Mouse (Mus musculus): ENCODE data around the gene Ankrd28. TPM values are rescaled to one million over a fixed set of nuclear protein-coding genes. Genes with fewer than 3 reads are reported as not detected.
A peak's percentile ranks its signal among the peaks of the same experiment; 100 is the strongest.

Ankrd28 gene
- polyA plus RNA-seq, 2 experiments, result 11.7 to 17.2 TPM

GRCm38 (mm10) chr14:31683610-31684009 lies 146.8 kb downstream of the Ankrd28 start:
- Histone ChIP-seq H3K4me2 (replicated peaks; ENCODE audit: low read depth, low read length, severe bottlenecking) (no peak overlapping the region), H3K4me3 (replicated peaks; ENCODE audit: low read length) (no peak overlapping the region), H3K27me3 (ENCODE audit: control insufficient read depth, insufficient read depth, low read length) (no peaks in the 10 kb centered on the region), H3K4me1 (ENCODE audit: control insufficient read depth, insufficient read depth, low read length) (no peaks in the 10 kb centered on the region), H3K9ac (ENCODE audit: low read depth, low read length, severe bottlenecking) (no peak overlapping the region), H3K9me3 (ENCODE audit: control insufficient read depth, low read length) (no peaks in the 10 kb centered on the region), H3K27ac (replicated peaks; ENCODE audit: low read depth, low read length) (no peak overlapping the region), H3K36me3 (ENCODE audit: control insufficient read depth, insufficient read depth, low read length) (no peaks in the 10 kb centered on the region)
- DNase-seq (ENCODE audit: low spot score), result no peak
- WGBS, result 50% methylated on average over 1 of the region's 2 CpGs
- no peak for TF ChIP-seq POLR2A (IDR thresholded peaks at IDR 0.05; ENCODE audit: borderline replicate concordance, extremely low read depth, insufficient read depth, insufficient read length)
- no peak for ATAC-seq (ENCODE audit: low FRiP score, low read depth)

- H3K27me3 ChIP-seq (ENCODE audit: control insufficient read depth, insufficient read depth, low read length), result no peaks in the 10 kb centered on the region
- H3K9ac ChIP-seq (ENCODE audit: low read depth, low read length, severe bottlenecking), result no peak overlapping the region
- H3K4me3 ChIP-seq (replicated peaks; ENCODE audit: low read length), result no peak overlapping the region
- H3K4me1 ChIP-seq (ENCODE audit: control insufficient read depth, insufficient read depth, low read length), result no peaks in the 10 kb centered on the region
- H3K9me3 ChIP-seq (ENCODE audit: control insufficient read depth, low read length), result no peaks in the 10 kb centered on the region
- H3K27ac ChIP-seq (replicated peaks; ENCODE audit: low read depth, low read length), result no peak overlapping the region
- no peaks in the 10 kb centered on the region for H3K36me3 ChIP-seq (ENCODE audit: control insufficient read depth, insufficient read depth, low read length)
- TF ChIP-seq POLR2A (IDR thresholded peaks at IDR 0.05; ENCODE audit: borderline replicate concordance, extremely low read depth, insufficient read depth, insufficient read length), result no peak
- ATAC-seq (ENCODE audit: low FRiP score, low read depth), result no peak
- WGBS, result 49% methylated on average over 5 of the region's 5 CpGs
- no peak for DNase-seq (ENCODE audit: low spot score)
- H3K4me2 ChIP-seq (replicated peaks; ENCODE audit: low read depth, low read length, severe bottlenecking), result no peak overlapping the region
Observed at GRCm38 (mm10) chr14:31681931-31682555, 148.4 kb downstream of the Ankrd28 start.

- TF ChIP-seq POLR2A (IDR thresholded peaks at IDR 0.05; ENCODE audit: borderline replicate concordance, extremely low read depth, insufficient read depth, insufficient read length), result no peak
- H3K27me3 ChIP-seq (ENCODE audit: control insufficient read depth, insufficient read depth, low read length), result no peaks in the 10 kb centered on the region
- H3K4me3 ChIP-seq (replicated peaks; ENCODE audit: low read length), result no peak overlapping the region
- H3K9me3 ChIP-seq (ENCODE audit: control insufficient read depth, low read length), result no peaks in the 10 kb centered on the region
- ATAC-seq (ENCODE audit: low FRiP score, low read depth) (no peak), DNase-seq (ENCODE audit: low spot score) (no peak)
- H3K4me1 ChIP-seq (ENCODE audit: control insufficient read depth, insufficient read depth, low read length), result no peaks in the 10 kb centered on the region
- no peak overlapping the region for H3K9ac ChIP-seq (ENCODE audit: low read depth, low read length, severe bottlenecking)
- WGBS, result 87% methylated on average over 9 of the region's 9 CpGs
- no peak overlapping the region for H3K4me2 ChIP-seq (replicated peaks; ENCODE audit: low read depth, low read length, severe bottlenecking)
- H3K27ac ChIP-seq (replicated peaks; ENCODE audit: low read depth, low read length), result no peak overlapping the region
- H3K36me3 ChIP-seq (ENCODE audit: control insufficient read depth, insufficient read depth, low read length), result no peaks in the 10 kb centered on the region
Observed at GRCm38 (mm10) chr14:31681291-31681690, 149.2 kb downstream of the Ankrd28 start.

- no peak for ATAC-seq (ENCODE audit: low FRiP score, low read depth)
- 95% methylated on average over 3 of the region's 3 CpGs for WGBS
- Histone ChIP-seq H3K27ac (replicated peaks; ENCODE audit: low read depth, low read length) (no peak overlapping the region), H3K4me3 (replicated peaks; ENCODE audit: low read length) (no peak overlapping the region), H3K36me3 (ENCODE audit: control insufficient read depth, insufficient read depth, low read length) (no peaks in the 10 kb centered on the region), H3K9me3 (ENCODE audit: control insufficient read depth, low read length) (no peaks in the 10 kb centered on the region), H3K27me3 (ENCODE audit: control insufficient read depth, insufficient read depth, low read length) (no peaks in the 10 kb centered on the region), H3K9ac (ENCODE audit: low read depth, low read length, severe bottlenecking) (no peak overlapping the region), H3K4me2 (replicated peaks; ENCODE audit: low read depth, low read length, severe bottlenecking) (no peak overlapping the region), H3K4me1 (ENCODE audit: control insufficient read depth, insufficient read depth, low read length) (no peaks in the 10 kb centered on the region)
- DNase-seq (ENCODE audit: low spot score), result no peak
- no peak for TF ChIP-seq POLR2A (IDR thresholded peaks at IDR 0.05; ENCODE audit: borderline replicate concordance, extremely low read depth, insufficient read depth, insufficient read length)
Observed at GRCm38 (mm10) chr14:31680656-31681055, 149.8 kb downstream of the Ankrd28 start.

- H3K9ac ChIP-seq (ENCODE audit: low read depth, low read length, severe bottlenecking), result no peak overlapping the region
- no peak overlapping the region for H3K4me2 ChIP-seq (replicated peaks; ENCODE audit: low read depth, low read length, severe bottlenecking)
- peaks cover 23% of the 10 kb centered on the region for H3K4me1 ChIP-seq (ENCODE audit: control insufficient read depth, insufficient read depth, low read length)
- H3K27me3 ChIP-seq (ENCODE audit: control insufficient read depth, insufficient read depth, low read length), result no peaks in the 10 kb centered on the region
- TF ChIP-seq POLR2A (IDR thresholded peaks at IDR 0.05; ENCODE audit: borderline replicate concordance, extremely low read depth, insufficient read depth, insufficient read length), result no peak
- 73% methylated on average over 10 of the region's 10 CpGs for WGBS
- H3K27ac ChIP-seq (replicated peaks; ENCODE audit: low read depth, low read length), result peak overlapping the region; percentile 49; the same call in 1 of the 2 replicates
- no peak overlapping the region for H3K4me3 ChIP-seq (replicated peaks; ENCODE audit: low read length)
- no peaks in the 10 kb centered on the region for H3K9me3 ChIP-seq (ENCODE audit: control insufficient read depth, low read length)
- H3K36me3 ChIP-seq (ENCODE audit: control insufficient read depth, insufficient read depth, low read length), result peaks cover 13% of the 10 kb centered on the region
- ATAC-seq (ENCODE audit: low FRiP score, low read depth), result no peak
- no peak for DNase-seq (ENCODE audit: low spot score)
Observed at GRCm38 (mm10) chr14:31671635-31672320, 158.7 kb downstream of the Ankrd28 start.

All from limb, embryonic 14.5 days (tissue).